Mouse (Mus musculus) testis, adult 2 months (tissue): ENCODE measurements at regions not wholly inside any gene's neighbourhood (a gene's known extent, or its start where the extent isn't known, plus 50 kb on each side); places are given as distances from the start of the nearest gene placed in this dataset.

Experiments used
- H3K27ac ChIP-seq: fragments of 200-500 bp; 2 replicates; pipeline ENCODE4 v1.5.1; 2012; ENCODE audit warnings: low read depth, low read length; ENCODE audit not compliant: control insufficient read depth, insufficient read depth
- H3K27me3 ChIP-seq: fragments of 200-500 bp; 2 replicates; pipeline ENCODE4 v1.6.1; 2012; ENCODE audit warnings: mild to moderate bottlenecking, low read length, moderate library complexity; ENCODE audit not compliant: control insufficient read depth, insufficient read depth
- H3K36me3 ChIP-seq: fragments of 200-500 bp; 2 replicates; pipeline ENCODE4 v1.6.1; 2012; ENCODE audit warnings: mild to moderate bottlenecking, low read length; ENCODE audit not compliant: control insufficient read depth, insufficient read depth
- H3K4me1 ChIP-seq: fragments of 200-500 bp; 2 replicates; pipeline ENCODE4 v1.6.1; 2012; ENCODE audit warnings: low read length; ENCODE audit not compliant: control insufficient read depth, insufficient read depth
- H3K4me3 ChIP-seq: fragments of 200-500 bp; 2 replicates; pipeline ENCODE4 v1.5.1; 2012; ENCODE audit warnings: low read depth, mild to moderate bottlenecking, low read length, moderate library complexity, mixed read lengths; ENCODE audit not compliant: control insufficient read depth
- CTCF ChIP-seq: fragments of 200-500 bp; IDR thresholded peaks from 2 replicates; pipeline ENCODE4 v1.5.1; 2012; ENCODE audit warnings: low read depth, mild to moderate bottlenecking, inconsistent platforms, low read length, moderate library complexity; ENCODE audit not compliant: control insufficient read depth, insufficient read depth, insufficient replicate concordance
- POLR2A ChIP-seq: fragments of 200-500 bp; IDR thresholded peaks from 2 replicates; pipeline ENCODE4 v1.6.1; 2012; ENCODE audit warnings: low read depth, mild to moderate bottlenecking, inconsistent platforms, low read length, moderate library complexity; ENCODE audit not compliant: control insufficient read depth

DNA sequence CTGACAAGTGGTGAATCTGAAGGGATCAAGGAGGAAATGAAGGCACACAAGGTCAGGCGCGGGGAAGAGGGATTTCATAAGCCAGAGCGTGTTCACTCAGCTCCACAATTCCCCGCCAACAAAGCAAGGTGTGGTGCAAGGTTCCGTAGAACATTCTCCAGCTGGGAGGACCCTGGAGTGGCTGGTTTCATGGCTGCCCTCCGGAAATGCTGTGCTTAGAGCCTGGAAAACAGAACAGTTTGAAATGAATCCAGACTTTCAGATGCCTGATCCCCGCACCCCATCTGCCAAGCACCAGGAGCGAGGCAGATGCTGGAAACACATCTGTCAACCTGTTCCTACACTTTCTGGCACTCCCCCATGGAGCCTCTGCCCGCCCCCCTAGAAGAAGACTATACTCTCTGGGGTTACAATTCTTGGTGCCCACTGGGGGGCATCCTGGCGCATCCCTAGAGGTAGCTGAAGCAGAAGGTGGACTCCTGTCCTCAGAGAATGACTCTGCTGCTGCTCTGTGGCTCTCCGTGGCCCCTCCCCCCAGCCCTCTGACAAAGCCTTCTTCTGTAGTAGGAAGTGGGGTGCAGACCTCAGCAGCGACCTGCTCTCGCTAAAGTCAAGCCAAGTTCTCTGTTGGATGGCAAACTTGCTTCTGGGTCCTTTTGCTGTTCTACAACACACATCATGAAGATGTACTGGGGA, 54.5 kb upstream of the Mafb start:
- H3K27me3 ChIP-seq, result no peaks in the 10 kb centered on the region
- H3K27ac ChIP-seq, result no peak overlapping the region
- no peak for TF ChIP-seq CTCF
- no peak for TF ChIP-seq POLR2A
- no peaks in the 10 kb centered on the region for H3K36me3 ChIP-seq
- peaks cover 7% of the 10 kb centered on the region; the same call in 1 of the 2 replicates for H3K4me1 ChIP-seq
- H3K4me3 ChIP-seq, result peak overlapping the region; percentile 50

DNA sequence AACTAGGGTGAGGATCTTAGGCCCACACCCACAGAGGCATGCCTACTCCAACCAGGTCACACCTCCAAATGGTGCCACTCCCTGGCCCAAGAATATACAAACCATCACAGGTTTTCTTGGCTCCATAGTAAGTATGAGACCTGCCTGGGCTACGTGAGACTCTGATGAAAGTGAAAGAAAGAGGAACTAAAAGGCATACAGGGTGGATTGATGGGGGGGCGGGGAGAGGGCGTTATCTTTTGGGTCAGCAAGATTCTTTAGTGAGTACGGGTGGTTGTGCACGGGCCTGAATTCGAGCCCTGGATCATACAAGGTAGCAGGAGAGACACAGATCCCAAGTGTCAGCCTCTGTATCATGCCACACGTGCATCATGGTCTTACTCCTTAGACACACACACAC, 57.6 kb upstream of the Mafb start:
- H3K27me3 ChIP-seq, result no peaks in the 10 kb centered on the region
- no peak overlapping the region for H3K27ac ChIP-seq
- H3K4me1 ChIP-seq, result peaks cover 7% of the 10 kb centered on the region; the same call in 1 of the 2 replicates
- TF ChIP-seq CTCF, result no peak
- no peak for TF ChIP-seq POLR2A
- H3K4me3 ChIP-seq, result no peak overlapping the region
- H3K36me3 ChIP-seq, result no peaks in the 10 kb centered on the region

DNA sequence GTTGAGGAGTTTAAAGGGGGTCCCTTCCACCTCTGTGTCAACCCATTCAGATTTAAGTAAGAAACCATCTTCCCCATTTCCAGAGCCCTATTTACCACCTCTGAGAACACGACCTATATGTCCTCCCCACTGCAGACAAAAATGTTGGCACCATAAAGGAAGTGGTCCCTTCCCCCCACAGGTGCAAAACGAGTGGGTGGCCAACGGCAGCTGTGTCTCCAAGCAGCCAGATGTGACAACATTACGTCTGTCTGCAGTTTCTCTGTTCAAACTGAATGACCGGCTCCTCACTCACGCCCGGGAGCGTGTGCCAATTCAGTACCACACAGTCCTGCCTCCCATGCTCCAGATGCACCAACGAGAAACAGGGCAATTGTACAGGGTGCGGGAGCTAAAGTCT, 60.6 kb upstream of the Mafb start:
- H3K4me3 ChIP-seq, result no peak overlapping the region
- no peaks in the 10 kb centered on the region for H3K36me3 ChIP-seq
- H3K27ac ChIP-seq, result no peak overlapping the region
- no peaks in the 10 kb centered on the region for H3K4me1 ChIP-seq
- no peaks in the 10 kb centered on the region for H3K27me3 ChIP-seq
- no peak for TF ChIP-seq POLR2A
- no peak for TF ChIP-seq CTCF

DNA sequence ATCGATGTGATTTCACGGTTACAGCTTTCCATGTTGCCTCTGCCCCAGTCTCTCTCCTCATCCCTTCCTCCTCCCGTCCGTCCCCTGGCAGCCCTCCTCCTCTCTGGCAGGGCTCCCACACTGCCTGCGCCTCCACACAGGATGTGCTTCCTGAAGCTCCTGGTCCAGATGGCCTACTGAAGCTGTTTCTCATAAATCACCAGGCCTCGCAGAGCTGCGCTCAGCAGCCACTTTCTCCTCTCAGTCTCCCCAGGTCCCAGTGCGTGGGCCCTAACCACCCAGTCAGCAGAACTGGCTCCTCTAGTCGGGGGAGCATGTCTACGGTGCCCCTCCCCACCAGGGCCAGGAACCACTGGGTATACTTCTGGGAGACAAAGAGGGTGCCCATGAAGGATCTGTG, 66.4 kb upstream of the Mafb start:
- Histone ChIP-seq H3K27ac (no peak overlapping the region), H3K36me3 (no peaks in the 10 kb centered on the region), H3K4me1 (no peaks in the 10 kb centered on the region), H3K4me3 (no peak overlapping the region), H3K27me3 (no peaks in the 10 kb centered on the region)
- TF ChIP-seq CTCF (no peak), POLR2A (no peak)

DNA sequence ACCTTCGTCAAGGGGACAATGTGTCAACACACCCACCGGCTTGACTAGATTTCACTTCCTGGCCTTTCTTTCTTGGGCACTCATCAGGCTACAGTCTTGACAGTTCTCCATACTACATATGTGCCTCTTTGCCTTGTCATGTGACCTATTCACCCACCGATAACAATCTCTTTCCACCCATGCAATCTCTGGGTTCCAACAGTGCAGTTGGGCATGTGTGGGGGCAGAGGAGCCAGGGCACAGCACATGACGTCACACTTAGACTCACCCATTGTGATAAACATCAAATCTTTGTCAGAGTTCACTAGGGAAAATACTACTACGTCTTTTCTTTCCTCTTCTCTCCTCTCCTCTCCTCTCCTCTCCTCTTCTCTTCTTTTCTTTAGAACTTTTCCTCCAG, 67.8 kb upstream of the Mafb start:
- H3K4me3 ChIP-seq, result no peak overlapping the region
- H3K4me1 ChIP-seq, result no peaks in the 10 kb centered on the region
- H3K27ac ChIP-seq, result no peak overlapping the region
- TF ChIP-seq CTCF (no peak), POLR2A (no peak)
- H3K36me3 ChIP-seq, result no peaks in the 10 kb centered on the region
- no peaks in the 10 kb centered on the region for H3K27me3 ChIP-seq

DNA sequence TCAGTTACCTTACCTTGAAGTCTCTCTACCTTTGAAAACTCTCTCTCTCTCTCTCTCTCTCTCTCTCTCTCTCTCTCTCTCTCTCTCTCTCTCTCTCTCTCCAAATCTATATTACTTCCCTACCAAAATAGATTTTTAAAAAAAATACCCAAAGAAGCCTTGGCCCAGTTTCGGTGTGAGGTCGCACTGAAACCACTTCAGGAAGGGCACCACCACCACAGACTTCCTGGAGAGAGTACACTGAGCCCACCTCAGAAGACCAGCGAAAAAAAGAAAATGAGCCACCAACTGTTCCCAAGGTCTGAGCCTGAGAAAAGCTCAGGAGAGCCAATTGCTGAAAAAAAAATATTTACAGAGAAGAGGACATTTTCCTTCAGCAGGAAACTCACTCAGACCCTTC, 68.8 kb upstream of the Mafb start:
- no peaks in the 10 kb centered on the region for H3K27me3 ChIP-seq
- H3K27ac ChIP-seq, result no peak overlapping the region
- no peak overlapping the region for H3K4me3 ChIP-seq
- no peaks in the 10 kb centered on the region for H3K4me1 ChIP-seq
- no peak for TF ChIP-seq CTCF
- no peak for TF ChIP-seq POLR2A
- no peaks in the 10 kb centered on the region for H3K36me3 ChIP-seq

DNA sequence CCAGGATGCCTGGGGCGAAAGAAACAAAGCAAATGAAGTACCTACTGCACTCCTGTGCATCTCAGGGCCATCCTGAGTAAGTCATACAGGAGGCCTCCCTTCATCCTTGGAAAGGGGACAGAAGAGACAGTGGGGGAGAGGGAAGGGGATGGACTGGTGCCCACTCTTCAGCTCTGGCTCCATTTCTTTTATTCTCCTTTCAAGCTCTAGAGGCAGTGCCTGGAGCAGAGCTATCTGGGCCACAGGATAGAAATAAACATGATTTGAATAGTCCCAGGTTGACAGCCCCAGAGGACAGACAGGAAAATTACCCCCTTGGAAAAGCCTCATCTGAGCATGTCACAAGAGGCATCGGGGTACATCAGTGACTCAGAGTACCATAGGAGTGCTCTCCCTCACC, 72.2 kb upstream of the Mafb start:
- H3K27ac ChIP-seq, result no peak overlapping the region
- no peaks in the 10 kb centered on the region for H3K36me3 ChIP-seq
- H3K4me3 ChIP-seq, result no peak overlapping the region
- H3K4me1 ChIP-seq, result no peaks in the 10 kb centered on the region; the same call in 1 of the 2 replicates
- TF ChIP-seq CTCF, result no peak
- no peak for TF ChIP-seq POLR2A
- H3K27me3 ChIP-seq, result no peaks in the 10 kb centered on the region
